21 mouse cellular contexts compared by ENCODE assay signal in the genomic region with DNA sequence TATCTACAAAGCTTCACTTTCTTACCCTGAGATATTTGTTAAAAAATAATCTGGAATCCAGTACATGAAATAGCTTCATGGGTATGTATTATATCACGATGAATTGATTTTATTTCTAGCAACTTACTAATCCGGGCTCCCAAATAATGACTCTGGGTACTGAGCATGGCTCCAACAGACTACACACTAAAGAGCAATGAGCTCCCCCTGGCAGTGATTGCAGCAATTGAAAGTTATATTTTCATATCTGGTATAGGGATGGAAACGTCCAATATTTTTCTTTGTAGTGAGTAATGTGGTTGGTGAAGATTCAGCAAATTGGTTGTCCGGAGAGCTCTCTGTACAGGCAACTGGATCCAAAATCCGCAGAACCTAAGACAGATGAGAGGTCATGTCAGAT. TPM values are rescaled to one million over a fixed set of nuclear protein-coding genes. Genes with fewer than 3 reads are reported as not detected.
DNase-seq lines count a peak whose midpoint lies in the region; ATAC-seq and TF ChIP-seq lines count a peak whose summit lies in the region.
"Had no signal": no experiment of that assay in that cellular context is flagged by ENCODE, and none has a peak within 500 bp of the region (broad histone marks: within the 10 kb centered on the region; RNA-seq: fewer than 3 reads in every experiment).

No protein-coding gene starts in this region.

- no peak overlapping the region for H3K4me2 ChIP-seq in kidney, postnatal 0 days (ENCODE audit: low read length)
- no peak overlapping the region for H3K4me2 ChIP-seq in kidney, embryonic 14.5 days (replicated peaks; ENCODE audit: low read depth, low read length)
- no peak overlapping the region for H3K4me2 ChIP-seq in lung, postnatal 0 days (replicated peaks; ENCODE audit: low read depth, low read length)
- no peak overlapping the region for H3K4me2 ChIP-seq in stomach, postnatal 0 days (replicated peaks; ENCODE audit: low read depth)
- H3K4me2 ChIP-seq: embryonic facial prominence, embryonic 12.5 days; forebrain, embryonic 15.5 days; heart, embryonic 12.5 days had no signal

- no peaks in the 10 kb centered on the region for H3K27me3 ChIP-seq in kidney, postnatal 0 days (ENCODE audit: insufficient read depth, low read length)
- no peaks in the 10 kb centered on the region for H3K27me3 ChIP-seq in kidney, embryonic 14.5 days (ENCODE audit: control insufficient read depth, insufficient read depth, low read length)
- H3K27me3 ChIP-seq in lung, postnatal 0 days (replicated peaks; ENCODE audit: insufficient read depth, low read length): no peaks in the 10 kb centered on the region
- H3K27me3 ChIP-seq in stomach, postnatal 0 days (ENCODE audit: control insufficient read depth, insufficient read depth, low read length): no peaks in the 10 kb centered on the region
- H3K27me3 ChIP-seq: embryonic facial prominence, embryonic 12.5 days; forebrain, embryonic 15.5 days; heart, embryonic 12.5 days had no signal

- H3K36me3 ChIP-seq in kidney, postnatal 0 days (ENCODE audit: insufficient read depth, low read length): peaks cover 20% of the 10 kb centered on the region
- peaks cover 39% of the 10 kb centered on the region for H3K36me3 ChIP-seq in kidney, embryonic 14.5 days (ENCODE audit: control insufficient read depth, insufficient read depth, low read length)
- H3K36me3 ChIP-seq in lung, postnatal 0 days (ENCODE audit: insufficient read depth, low read length): peaks cover 8% of the 10 kb centered on the region; the same call in 1 of the 2 replicates
- peaks cover 11% of the 10 kb centered on the region; the same call in 1 of the 2 replicates for H3K36me3 ChIP-seq in stomach, postnatal 0 days (ENCODE audit: control insufficient read depth, insufficient read depth, low read length)

- 0 out of 2 replicates have a peak, but pooled peaks have one; percentile 18 for TF ChIP-seq CTCF in kidney, postnatal 0 days (IDR thresholded peaks at IDR 0.05; ENCODE audit: low read depth)
- TF ChIP-seq CTCF in lung, postnatal 0 days (IDR thresholded peaks at IDR 0.05): peak; percentile 39
- peak; percentile 54 for TF ChIP-seq CTCF in stomach, postnatal 0 days (IDR thresholded peaks at IDR 0.05; ENCODE audit: low read depth)

- H3K4me1 ChIP-seq in kidney, postnatal 0 days (replicated peaks; ENCODE audit: insufficient read depth, low read length): no peaks in the 10 kb centered on the region
- no peaks in the 10 kb centered on the region for H3K4me1 ChIP-seq in kidney, embryonic 14.5 days (ENCODE audit: control insufficient read depth, insufficient read depth, low read length)
- H3K4me1 ChIP-seq in lung, postnatal 0 days (ENCODE audit: insufficient read depth, low read depth, low read length): no peaks in the 10 kb centered on the region
- no peaks in the 10 kb centered on the region for H3K4me1 ChIP-seq in stomach, postnatal 0 days (replicated peaks; ENCODE audit: control insufficient read depth, insufficient read depth)
- H3K4me1 ChIP-seq: embryonic facial prominence, embryonic 12.5 days; forebrain, embryonic 15.5 days; heart, embryonic 12.5 days had no signal

- no peaks in the 10 kb centered on the region for H3K9me3 ChIP-seq in kidney, postnatal 0 days (replicated peaks; ENCODE audit: low read length)
- no peaks in the 10 kb centered on the region for H3K9me3 ChIP-seq in kidney, embryonic 14.5 days (ENCODE audit: control insufficient read depth, low read length)
- no peaks in the 10 kb centered on the region for H3K9me3 ChIP-seq in lung, postnatal 0 days (ENCODE audit: low read length)
- no peaks in the 10 kb centered on the region for H3K9me3 ChIP-seq in stomach, postnatal 0 days (ENCODE audit: control insufficient read depth, low read length)
- H3K9me3 ChIP-seq: embryonic facial prominence, embryonic 12.5 days; forebrain, embryonic 15.5 days; G1E; heart, embryonic 12.5 days had no signal

- DNase-seq in kidney, postnatal 0 days (ENCODE audit: low spot score): no peak
- no peak for DNase-seq in lung, postnatal 0 days (ENCODE audit: low spot score)
- no peak for DNase-seq in lung, postnatal 10 days
- DNase-seq in NIH3T3 (ENCODE audit: low read depth): peak; percentile 68
- DNase-seq in stomach, postnatal 0 days (ENCODE audit: low spot score): no peak
- DNase-seq in heart, postnatal 14 days: no peak
- DNase-seq: adrenal gland, adult 2 months; adrenal gland, postnatal 25 days; B cell, adult 2 months; cerebellum, adult 2 months; cerebellum, postnatal 14 days; gastrocnemius, postnatal 10 days; heart, adult 18-20 months; heart, postnatal 36 days had no signal

- intact Hi-C loops in heart, postnatal 14 days (cut with DNase I): no loop called here

- no peak overlapping the region for H3K9ac ChIP-seq in kidney, postnatal 0 days (ENCODE audit: low read depth, low read length)
- no peak overlapping the region for H3K9ac ChIP-seq in kidney, embryonic 14.5 days (ENCODE audit: low read depth, low read length)
- no peak overlapping the region for H3K9ac ChIP-seq in lung, postnatal 0 days (replicated peaks; ENCODE audit: low read depth)
- no peak overlapping the region for H3K9ac ChIP-seq in stomach, postnatal 0 days (ENCODE audit: low read length)
- H3K9ac ChIP-seq: embryonic facial prominence, embryonic 12.5 days; forebrain, embryonic 15.5 days; heart, embryonic 12.5 days had no signal

- H3K27ac ChIP-seq in kidney, postnatal 0 days: no peak overlapping the region
- no peak overlapping the region for H3K27ac ChIP-seq in kidney, embryonic 14.5 days (ENCODE audit: low read depth, low read length)
- H3K27ac ChIP-seq in lung, postnatal 0 days (ENCODE audit: low read length): no peak overlapping the region
- no peak overlapping the region for H3K27ac ChIP-seq in stomach, postnatal 0 days (replicated peaks)
- H3K27ac ChIP-seq: embryonic facial prominence, embryonic 12.5 days; forebrain, embryonic 15.5 days had no signal

- WGBS in kidney, postnatal 0 days: 90% methylated on average over 5 of the region's 5 CpGs
- 91% methylated on average over 5 of the region's 5 CpGs for WGBS in kidney, embryonic 14.5 days
- WGBS in lung, postnatal 0 days: 84% methylated on average over 5 of the region's 5 CpGs
- 80% methylated on average over 5 of the region's 5 CpGs for WGBS in stomach, postnatal 0 days

- no peak for ATAC-seq in kidney, postnatal 0 days (replicated peaks; ENCODE audit: low FRiP score, low read depth)
- ATAC-seq in kidney, embryonic 14.5 days (ENCODE audit: low FRiP score, low TSS enrichment): no peak
- ATAC-seq in lung, postnatal 0 days: no peak
- ATAC-seq in stomach, postnatal 0 days (ENCODE audit: low FRiP score, low TSS enrichment): no peak
- ATAC-seq: CD4-positive, CD25-positive, alpha-beta regulatory T cell, adult 4 months; forebrain, embryonic 15.5 days; hindbrain, embryonic 16.5 days had no signal

- no peak for TF ChIP-seq EP300 in lung, postnatal 0 days (IDR thresholded peaks at IDR 0.05)
- TF ChIP-seq EP300 in stomach, postnatal 0 days (optimal IDR thresholded peaks at IDR 0.05): no peak

- H3K4me3 ChIP-seq in kidney, postnatal 0 days (replicated peaks; ENCODE audit: low read depth, low read length): no peak overlapping the region
- H3K4me3 ChIP-seq in kidney, embryonic 14.5 days (ENCODE audit: low read length): no peak overlapping the region
- no peak overlapping the region for H3K4me3 ChIP-seq in lung, postnatal 0 days (ENCODE audit: low read depth, low read length)
- H3K4me3 ChIP-seq in stomach, postnatal 0 days (ENCODE audit: low read depth, low read length): no peak overlapping the region
- H3K4me3 ChIP-seq: embryonic facial prominence, embryonic 12.5 days; forebrain, embryonic 15.5 days; heart, embryonic 12.5 days had no signal

RNA-seq across cellular contexts. Expression of a gene that starts 11.9 kb away (rescaled TPM):
- polyA plus RNA-seq in kidney, postnatal 0 days (2015; fragmentation: Nextera tagmentation; extraction: Ambion mirVana): 41.7 and 42.0 TPM in 2 replicates
- polyA plus RNA-seq in kidney, embryonic 14.5 days (2014; fragmentation: Nextera tagmentation; extraction: Ambion mirVana): 47.9 and 50.7 TPM in 2 replicates
- polyA plus RNA-seq in lung, postnatal 0 days (2015; fragmentation: Nextera tagmentation; extraction: Ambion mirVana): 17.7 and 18.8 TPM in 2 replicates
- polyA plus RNA-seq in stomach, postnatal 0 days (2015; fragmentation: Nextera tagmentation; extraction: Ambion mirVana): 14.9 and 17.8 TPM in 2 replicates
- 1 to 10 TPM; 4.0 to 4.8 TPM for total RNA-seq in heart, postnatal 14 days (2021)

RNA-seq across cellular contexts. Expression of a gene that starts 15.2 kb away (rescaled TPM):
- 25.0 and 29.7 TPM in 2 replicates for polyA plus RNA-seq in kidney, postnatal 0 days (2015; fragmentation: Nextera tagmentation; extraction: Ambion mirVana)
- 23.9 and 25.4 TPM in 2 replicates for polyA plus RNA-seq in kidney, embryonic 14.5 days (2014; fragmentation: Nextera tagmentation; extraction: Ambion mirVana)
- polyA plus RNA-seq in lung, postnatal 0 days (2015; fragmentation: Nextera tagmentation; extraction: Ambion mirVana): 27.8 and 27.9 TPM in 2 replicates
- 48.7 and 50.5 TPM in 2 replicates for polyA plus RNA-seq in stomach, postnatal 0 days (2015; fragmentation: Nextera tagmentation; extraction: Ambion mirVana)
- 10 to 100 TPM; 23.0 to 27.3 TPM for total RNA-seq in heart, postnatal 14 days (2021)

RNA-seq across cellular contexts. Expression of a gene that starts 16.7 kb away (rescaled TPM):
- polyA plus RNA-seq in kidney, postnatal 0 days (2015; fragmentation: Nextera tagmentation; extraction: Ambion mirVana): 15.7 and 16.6 TPM in 2 replicates
- 10.2 and 11.3 TPM in 2 replicates for polyA plus RNA-seq in kidney, embryonic 14.5 days (2014; fragmentation: Nextera tagmentation; extraction: Ambion mirVana)
- 14.4 and 19.3 TPM in 2 replicates for polyA plus RNA-seq in lung, postnatal 0 days (2015; fragmentation: Nextera tagmentation; extraction: Ambion mirVana)
- 7.5 and 8.6 TPM in 2 replicates for polyA plus RNA-seq in stomach, postnatal 0 days (2015; fragmentation: Nextera tagmentation; extraction: Ambion mirVana)
- 1 to 10 TPM; 5.9 to 7.4 TPM for total RNA-seq in heart, postnatal 14 days (2021)

RNA-seq across cellular contexts. Expression of a gene that starts 43.2 kb away (rescaled TPM):
- 8.6 and 8.7 TPM in 2 replicates for polyA plus RNA-seq in kidney, postnatal 0 days (2015; fragmentation: Nextera tagmentation; extraction: Ambion mirVana)
- polyA plus RNA-seq in kidney, embryonic 14.5 days (2014; fragmentation: Nextera tagmentation; extraction: Ambion mirVana): 6.6 and 12.0 TPM in 2 replicates
- 3.8 and 3.9 TPM in 2 replicates for polyA plus RNA-seq in lung, postnatal 0 days (2015; fragmentation: Nextera tagmentation; extraction: Ambion mirVana)
- polyA plus RNA-seq in stomach, postnatal 0 days (2015; fragmentation: Nextera tagmentation; extraction: Ambion mirVana): 14.8 and 15.3 TPM in 2 replicates
- 1 to 10 TPM; 6.5 to 7.2 TPM for total RNA-seq in heart, postnatal 14 days (2021)
